Mouse (Mus musculus): ENCODE data around the gene Anapc11. TPM values are rescaled to one million over a fixed set of nuclear protein-coding genes. Genes with fewer than 3 reads are reported as not detected.

Gene Anapc11
- total RNA-seq, 2 experiments from 2014 or later = 60.1 to 67.6 TPM

GRCm38 (mm10) chr11:120627468-120628300 lies 29.5 kb downstream of the Anapc11 start:
- DNase-seq = no peak

- no peak for DNase-seq
Measured at GRCm38 (mm10) chr11:120628601-120629340, 30.6 kb downstream of the Anapc11 start.

- no peak for DNase-seq
Measured at GRCm38 (mm10) chr11:120629341-120629730, 31.1 kb downstream of the Anapc11 start.

GRCm38 (mm10) chr11:120629911-120630310 lies 31.7 kb downstream of the Anapc11 start:
- peak; percentile 40 for DNase-seq

- no peak for DNase-seq
Measured at GRCm38 (mm10) chr11:120630401-120630871, 32.2 kb downstream of the Anapc11 start.

GRCm38 (mm10) chr11:120630881-120631725 lies 32.9 kb downstream of the Anapc11 start:
- DNase-seq = no peak

- DNase-seq = no peak
Measured at GRCm38 (mm10) chr11:120631726-120632448, 33.7 kb downstream of the Anapc11 start.

- DNase-seq = peak; percentile 76
Measured at GRCm38 (mm10) chr11:120632559-120633519, 34.6 kb downstream of the Anapc11 start.

GRCm38 (mm10) chr11:120633520-120634343 lies 35.5 kb downstream of the Anapc11 start, which contains the start of gene Mafg:
Gene Mafg, minus strand, starts transcription at chr11:120633600.
- peak; percentile 91 for DNase-seq

- no peak for DNase-seq
Measured at GRCm38 (mm10) chr11:120634810-120635209, 36.6 kb downstream of the Anapc11 start.

- DNase-seq = no peak
Measured at GRCm38 (mm10) chr11:120641255-120641654, 43.0 kb downstream of the Anapc11 start.

- no peak for DNase-seq
Measured at GRCm38 (mm10) chr11:120641869-120642268, 43.6 kb downstream of the Anapc11 start.

- no peak for DNase-seq
Measured at GRCm38 (mm10) chr11:120642939-120643600, 44.8 kb downstream of the Anapc11 start.

- DNase-seq = peak; percentile 93
Measured at GRCm38 (mm10) chr11:120643601-120643987, 45.4 kb downstream of the Anapc11 start, which contains the start of gene Pycr1. Gene Pycr1, minus strand, starts transcription at chr11:120643769.

GRCm38 (mm10) chr11:120647047-120647830 lies 49.0 kb downstream of the Anapc11 start:
- DNase-seq = no peak

- no peak for DNase-seq
Measured at GRCm38 (mm10) chr11:120648001-120648476, 49.8 kb downstream of the Anapc11 start, which contains the start of gene Myadml2. Gene Myadml2, minus strand, starts transcription at chr11:120648158.

- DNase-seq = no peak
Measured at GRCm38 (mm10) chr11:120651872-120652271, 53.7 kb downstream of the Anapc11 start.

- no peak for DNase-seq
Measured at GRCm38 (mm10) chr11:120654741-120655140, 56.5 kb downstream of the Anapc11 start.

Measured in gastrocnemius, postnatal 10 days (tissue).